Mouse (Mus musculus) hindbrain, embryonic 13.5 days (tissue): Measurements from ENCODE around the gene Magi3. TPM values are rescaled to one million over a fixed set of nuclear protein-coding genes. Genes with fewer than 3 reads are reported as not detected.

Source experiments
- ATAC-seq: fragments of 200-750 bp; cut with Nextera tagmentation; 2 replicates; pipeline ENCODE4 v1.8.0; 2017; ENCODE audit warnings: moderate TSS enrichment; ENCODE audit not compliant: low FRiP score
- H3K27ac ChIP-seq: fragments of 300-500 bp; sonication (generic); 2 replicates; pipeline ENCODE4 v1.5.1; 2015; ENCODE audit warnings: inconsistent platforms, mild to moderate bottlenecking, moderate library complexity
- H3K27me3 ChIP-seq: fragments of 300-500 bp; sonication (generic); 2 replicates; pipeline ENCODE4 v1.6.1; 2015; ENCODE audit warnings: mild to moderate bottlenecking, inconsistent platforms
- H3K36me3 ChIP-seq: fragments of 300-500 bp; sonication (generic); 2 replicates; pipeline ENCODE4 v1.6.1; 2015; ENCODE audit warnings: mild to moderate bottlenecking, inconsistent platforms
- H3K4me1 ChIP-seq: fragments of 300-500 bp; sonication (generic); replicated peaks from 2 replicates; pipeline ENCODE4 v1.6.1; 2015; ENCODE audit warnings: inconsistent platforms
- H3K4me2 ChIP-seq: fragments of 300-500 bp; sonication (generic); 2 replicates; pipeline ENCODE4 v1.6.1; 2015; ENCODE audit warnings: inconsistent platforms, mild to moderate bottlenecking, moderate library complexity
- H3K4me3 ChIP-seq: fragments of 300-500 bp; sonication (generic); 2 replicates; pipeline ENCODE4 v1.5.1; 2015; ENCODE audit warnings: mild to moderate bottlenecking, inconsistent platforms
- H3K9ac ChIP-seq: fragments of 300-500 bp; sonication (generic); 2 replicates; pipeline ENCODE4 v1.6.1; 2015; ENCODE audit warnings: mild to moderate bottlenecking, inconsistent platforms
- H3K9me3 ChIP-seq: fragments of 300-500 bp; sonication (generic); 2 replicates; pipeline ENCODE4 v1.6.1; 2016; ENCODE audit warnings: inconsistent platforms
- WGBS: fragments of 180-500 bp; shearing (Covaris S2); methylation state at CpG from one replicate; pipeline ENCODE4 v1.1.7; 2015; 5-methylcytosine and 5-hydroxymethylcytosine counted together
- polyA plus RNA-seq: library from polyadenylated mRNA; unstranded; fragments of >200 nt; fragmentation: Nextera tagmentation; extraction: Ambion mirVana; gene quantifications from 2 replicates; pipeline ENCODE4 v1.2.1, GENCODE M21; 2015

The Magi3 gene
- polyA plus RNA-seq, 1 experiment from 2014 or later, result 6.2 TPM

GRCm38 (mm10) chr3:103967861-103968691 is 252.1 kb downstream of the Magi3 start, which contains the start of gene Phtf1:
Gene Phtf1 (plus strand): TSS chr3:103968110.
- under 1% methylated on average over 68 of the region's 70 CpGs for WGBS
- Histone ChIP-seq H3K27ac (peak within 1 kb of the TSS; percentile 99), H3K4me3 (peak within 1 kb of the TSS; percentile 95), H3K4me2 (peak within 1 kb of the TSS; percentile 85), H3K9me3 (no peaks in the 10 kb centered on the region), H3K4me1 (peaks cover 26% of the 10 kb centered on the region), H3K27me3 (no peaks in the 10 kb centered on the region), H3K9ac (peak within 1 kb of the TSS; percentile 95), H3K36me3 (peaks cover 20% of the 10 kb centered on the region)
- ATAC-seq, result peak; percentile 97

GRCm38 (mm10) chr3:103967231-103967630 is 252.9 kb downstream of the Magi3 start:
- H3K4me2 ChIP-seq, result peak overlapping the region; percentile 85
- H3K9me3 ChIP-seq, result no peaks in the 10 kb centered on the region
- 28% methylated on average over 2 of the region's 2 CpGs for WGBS
- peak overlapping the region; percentile 99 for H3K27ac ChIP-seq
- H3K27me3 ChIP-seq, result no peaks in the 10 kb centered on the region
- H3K36me3 ChIP-seq, result peaks cover 21% of the 10 kb centered on the region
- H3K4me3 ChIP-seq, result peak overlapping the region; percentile 95
- H3K9ac ChIP-seq, result peak overlapping the region; percentile 95
- ATAC-seq, result no peak
- peaks cover 26% of the 10 kb centered on the region for H3K4me1 ChIP-seq
